Mouse (Mus musculus): ENCODE measurements around the gene Rere.

Rere gene

GRCm38 (mm10) chr4:150346651-150347386 lies 65.4 kb downstream of the Rere start:
- peak; percentile 62 for DNase-seq (ENCODE audit: low spot score)

- no peak for DNase-seq (ENCODE audit: low spot score)
Measured at GRCm38 (mm10) chr4:150347387-150347672, 65.9 kb downstream of the Rere start.

GRCm38 (mm10) chr4:150349680-150350101 lies 68.2 kb downstream of the Rere start:
- DNase-seq (ENCODE audit: low spot score): no peak

GRCm38 (mm10) chr4:150351419-150352075 lies 70.1 kb downstream of the Rere start:
- no peak for DNase-seq (ENCODE audit: low spot score)

GRCm38 (mm10) chr4:150352736-150353135 lies 71.3 kb downstream of the Rere start:
- DNase-seq (ENCODE audit: low spot score): no peak

- DNase-seq (ENCODE audit: low spot score): no peak
Measured at GRCm38 (mm10) chr4:150353376-150353900, 72.0 kb downstream of the Rere start.

GRCm38 (mm10) chr4:150355801-150356200 lies 74.4 kb downstream of the Rere start:
- DNase-seq (ENCODE audit: low spot score): no peak

- DNase-seq (ENCODE audit: low spot score): peak; percentile 63
Measured at GRCm38 (mm10) chr4:150361986-150362691, 80.7 kb downstream of the Rere start.

- peak; percentile 77 for DNase-seq (ENCODE audit: low spot score)
Measured at GRCm38 (mm10) chr4:150362858-150363257, 81.4 kb downstream of the Rere start.

- DNase-seq (ENCODE audit: low spot score): no peak
Measured at GRCm38 (mm10) chr4:150364786-150365185, 83.3 kb downstream of the Rere start.

- DNase-seq (ENCODE audit: low spot score): no peak
Measured at GRCm38 (mm10) chr4:150366510-150367208, 85.2 kb downstream of the Rere start.

- DNase-seq (ENCODE audit: low spot score): peak; percentile 88
Measured at GRCm38 (mm10) chr4:150371580-150372380, 90.3 kb downstream of the Rere start.

GRCm38 (mm10) chr4:150372631-150373041 lies 91.2 kb downstream of the Rere start:
- DNase-seq (ENCODE audit: low spot score): no peak

- DNase-seq (ENCODE audit: low spot score): no peak
Measured at GRCm38 (mm10) chr4:150373111-150374109, 92.0 kb downstream of the Rere start.

GRCm38 (mm10) chr4:150374651-150375447 lies 93.4 kb downstream of the Rere start:
- no peak for DNase-seq (ENCODE audit: low spot score)

GRCm38 (mm10) chr4:150375448-150375935 lies 94.0 kb downstream of the Rere start:
- no peak for DNase-seq (ENCODE audit: low spot score)

GRCm38 (mm10) chr4:150379313-150379712 lies 97.9 kb downstream of the Rere start:
- no peak for DNase-seq (ENCODE audit: low spot score)

- no peak for DNase-seq (ENCODE audit: low spot score)
Measured at GRCm38 (mm10) chr4:150379772-150380171, 98.3 kb downstream of the Rere start.

- no peak for DNase-seq (ENCODE audit: low spot score)
Measured at GRCm38 (mm10) chr4:150380273-150380672, 98.8 kb downstream of the Rere start.

Data from yolk sac, embryonic 10.5 days (tissue).